In the genomic region with DNA sequence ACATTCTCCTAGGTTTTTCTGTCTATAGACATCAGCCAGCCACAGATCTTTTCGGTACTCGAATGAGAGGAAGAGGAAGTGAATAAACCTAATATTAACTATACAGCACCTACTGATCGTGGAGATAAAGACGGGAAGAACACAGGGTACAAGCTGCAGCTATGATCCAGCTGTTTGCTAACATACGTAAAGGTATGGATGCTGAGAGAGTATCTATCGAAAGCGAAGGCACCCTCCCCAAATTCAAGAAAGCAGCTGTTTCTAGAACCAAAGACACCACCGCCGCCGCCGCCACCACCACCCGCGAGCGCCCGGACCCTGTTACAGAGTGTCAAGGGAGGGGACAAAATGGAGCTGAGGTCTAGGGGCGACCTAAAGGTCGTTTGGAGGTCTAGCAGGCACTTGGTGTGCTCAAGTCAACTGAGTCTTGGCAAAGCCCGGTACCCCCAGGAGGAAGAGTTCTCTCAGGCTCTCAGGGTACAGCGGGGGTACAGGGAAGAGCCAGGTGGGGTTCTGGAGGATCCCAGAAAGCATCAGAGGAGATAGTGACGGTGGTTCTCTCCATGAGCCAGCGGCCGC, we compare ENCODE assay signal across 8 mouse cellular contexts. TPM values are rescaled to one million over a fixed set of nuclear protein-coding genes. Genes with fewer than 3 reads are reported as not detected.
DNase-seq lines count a peak whose midpoint lies in the region; ATAC-seq lines count a peak whose summit lies in the region.

No protein-coding gene starts in this region.

- 28% methylated on average over 19 of the region's 22 CpGs for WGBS in embryonic facial prominence, embryonic 14.5 days
- 14% methylated on average over 22 of the region's 22 CpGs for WGBS in hindbrain, embryonic 12.5 days
- 14% methylated on average over 22 of the region's 22 CpGs for WGBS in limb, embryonic 13.5 days
- 21% methylated on average over 22 of the region's 22 CpGs for WGBS in midbrain, embryonic 15.5 days
- 14% methylated on average over 22 of the region's 22 CpGs for WGBS in stomach, embryonic 16.5 days

- H3K36me3 ChIP-seq in embryonic facial prominence, embryonic 14.5 days (ENCODE audit: control insufficient read depth, insufficient read depth, low read length): no peaks in the 10 kb centered on the region
- H3K36me3 ChIP-seq in hindbrain, embryonic 12.5 days: no peaks in the 10 kb centered on the region
- H3K36me3 ChIP-seq in limb, embryonic 13.5 days: no peaks in the 10 kb centered on the region
- no peaks in the 10 kb centered on the region for H3K36me3 ChIP-seq in midbrain, embryonic 15.5 days (replicated peaks)
- H3K36me3 ChIP-seq in stomach, embryonic 16.5 days (ENCODE audit: control insufficient read depth, insufficient read depth, low read length): no peaks in the 10 kb centered on the region

- peak overlapping the region; percentile 57 for H3K4me3 ChIP-seq in embryonic facial prominence, embryonic 14.5 days (ENCODE audit: low read depth, low read length)
- peak overlapping the region; percentile 54 for H3K4me3 ChIP-seq in hindbrain, embryonic 12.5 days
- H3K4me3 ChIP-seq in limb, embryonic 13.5 days: peak overlapping the region; percentile 49
- H3K4me3 ChIP-seq in midbrain, embryonic 15.5 days: peak overlapping the region; percentile 65
- H3K4me3 ChIP-seq in stomach, embryonic 16.5 days (replicated peaks; ENCODE audit: low read length): peak overlapping the region; percentile 64

- peaks cover 13% of the 10 kb centered on the region; the same call in 1 of the 2 replicates for H3K27me3 ChIP-seq in embryonic facial prominence, embryonic 14.5 days (replicated peaks; ENCODE audit: control insufficient read depth, insufficient read depth, low read length)
- H3K27me3 ChIP-seq in hindbrain, embryonic 12.5 days: peaks cover 12% of the 10 kb centered on the region
- peaks cover 22% of the 10 kb centered on the region for H3K27me3 ChIP-seq in limb, embryonic 13.5 days
- no peaks in the 10 kb centered on the region; the same call in 1 of the 2 replicates for H3K27me3 ChIP-seq in midbrain, embryonic 15.5 days (replicated peaks)
- peaks cover 3% of the 10 kb centered on the region; the same call in 1 of the 2 replicates for H3K27me3 ChIP-seq in stomach, embryonic 16.5 days (ENCODE audit: control insufficient read depth, insufficient read depth, low read length)

- peak; percentile 7 for DNase-seq in gastrocnemius, postnatal 10 days
- no peak for DNase-seq in gastrocnemius, adult 8-10 months (ENCODE audit: low spot score in 2 of 2)
- peak; percentile 21 for DNase-seq in MN1 (ENCODE audit: low spot score)
- DNase-seq in embryonic facial prominence, embryonic 14.5 days (ENCODE audit: low spot score): no peak

- peak overlapping the region; percentile 55 for H3K4me2 ChIP-seq in embryonic facial prominence, embryonic 14.5 days (ENCODE audit: low read depth, low read length)
- peak overlapping the region; percentile 56 for H3K4me2 ChIP-seq in hindbrain, embryonic 12.5 days (replicated peaks)
- peak overlapping the region; percentile 63 for H3K4me2 ChIP-seq in limb, embryonic 13.5 days (replicated peaks)
- peak overlapping the region; percentile 53 for H3K4me2 ChIP-seq in midbrain, embryonic 15.5 days
- peak overlapping the region; percentile 59 for H3K4me2 ChIP-seq in stomach, embryonic 16.5 days (ENCODE audit: low read depth, low read length)

- ATAC-seq in embryonic facial prominence, embryonic 14.5 days (ENCODE audit: low read depth): peak; percentile 15; the same call in 1 of the 2 replicates
- ATAC-seq in hindbrain, embryonic 12.5 days (ENCODE audit: low FRiP score): peak; percentile 57; the same call in 1 of the 2 replicates
- peak; percentile 29 for ATAC-seq in limb, embryonic 13.5 days (ENCODE audit: low FRiP score, low read depth)
- ATAC-seq in midbrain, embryonic 15.5 days (replicated peaks): peak; percentile 65; the same call in 1 of the 2 replicates
- peak; percentile 22; the same call in 1 of the 2 replicates for ATAC-seq in stomach, embryonic 16.5 days (ENCODE audit: insufficient read depth, low FRiP score)

- no peaks in the 10 kb centered on the region for H3K9me3 ChIP-seq in embryonic facial prominence, embryonic 14.5 days (ENCODE audit: control insufficient read depth, low read length)
- no peaks in the 10 kb centered on the region for H3K9me3 ChIP-seq in hindbrain, embryonic 12.5 days (replicated peaks)
- no peaks in the 10 kb centered on the region for H3K9me3 ChIP-seq in limb, embryonic 13.5 days
- no peaks in the 10 kb centered on the region for H3K9me3 ChIP-seq in midbrain, embryonic 15.5 days
- no peaks in the 10 kb centered on the region for H3K9me3 ChIP-seq in stomach, embryonic 16.5 days (replicated peaks; ENCODE audit: control insufficient read depth, low read length)

- peak overlapping the region; percentile 79 for H3K27ac ChIP-seq in embryonic facial prominence, embryonic 14.5 days (replicated peaks; ENCODE audit: low read depth, low read length)
- peak overlapping the region; percentile 85 for H3K27ac ChIP-seq in hindbrain, embryonic 12.5 days
- peak overlapping the region; percentile 70; the same call in 1 of the 2 replicates for H3K27ac ChIP-seq in limb, embryonic 13.5 days
- peak overlapping the region; percentile 91 for H3K27ac ChIP-seq in midbrain, embryonic 15.5 days
- H3K27ac ChIP-seq in stomach, embryonic 16.5 days (ENCODE audit: low read length): peak overlapping the region; percentile 49; the same call in 1 of the 2 replicates

- peak overlapping the region; percentile 73 for H3K9ac ChIP-seq in embryonic facial prominence, embryonic 14.5 days (ENCODE audit: low read depth, low read length)
- H3K9ac ChIP-seq in hindbrain, embryonic 12.5 days: peak overlapping the region; percentile 69
- H3K9ac ChIP-seq in limb, embryonic 13.5 days: peak overlapping the region; percentile 71
- H3K9ac ChIP-seq in midbrain, embryonic 15.5 days: peak overlapping the region; percentile 64
- H3K9ac ChIP-seq in stomach, embryonic 16.5 days (ENCODE audit: low read length): peak overlapping the region; percentile 73

- peaks cover 3% of the 10 kb centered on the region; the same call in 1 of the 2 replicates for H3K4me1 ChIP-seq in embryonic facial prominence, embryonic 14.5 days (ENCODE audit: control insufficient read depth, insufficient read depth, low read length)
- peaks cover 4% of the 10 kb centered on the region; the same call in 1 of the 2 replicates for H3K4me1 ChIP-seq in hindbrain, embryonic 12.5 days
- H3K4me1 ChIP-seq in limb, embryonic 13.5 days: no peaks in the 10 kb centered on the region; the same call in 1 of the 2 replicates
- peaks cover 5% of the 10 kb centered on the region; the same call in 1 of the 2 replicates for H3K4me1 ChIP-seq in midbrain, embryonic 15.5 days
- H3K4me1 ChIP-seq in stomach, embryonic 16.5 days (ENCODE audit: control insufficient read depth, insufficient read depth, low read length): no peaks in the 10 kb centered on the region

RNA-seq across cellular contexts. Expression of a gene that starts 0.7 kb away (rescaled TPM):
- total RNA-seq in gastrocnemius, postnatal 10 days (2021): 10 to 100 TPM; 29.9 to 35.2 TPM
- 10 to 100 TPM; 18.9 to 23.2 (median 21.6) TPM for total RNA-seq in gastrocnemius, adult 8-10 months (2022)
- 16.5 and 18.1 TPM in 2 replicates for polyA plus RNA-seq in embryonic facial prominence, embryonic 14.5 days (2014; fragmentation: Nextera tagmentation; extraction: Ambion mirVana)
- polyA plus RNA-seq in hindbrain, embryonic 12.5 days (2016; fragmentation: Nextera tagmentation; extraction: Ambion mirVana): 19.7 and 23.1 TPM in 2 replicates
- 10.2 and 10.7 TPM in 2 replicates for polyA plus RNA-seq in limb, embryonic 13.5 days (2015; fragmentation: Nextera tagmentation; extraction: Ambion mirVana)
- polyA plus RNA-seq in midbrain, embryonic 15.5 days (2015; fragmentation: Nextera tagmentation; extraction: Ambion mirVana): 17.8 and 20.3 TPM in 2 replicates
- 13.8 and 14.6 TPM in 2 replicates for polyA plus RNA-seq in stomach, embryonic 16.5 days (2015; fragmentation: Nextera tagmentation; extraction: Ambion mirVana)

Comparison
In these comparisons a context has a peak if more than half of its experiments do, and no peak if none do; other contexts are left out.
1. DNase-seq: peak in gastrocnemius, postnatal 10 days (single experiment) and MN1 (single experiment); none in gastrocnemius, adult 8-10 months (0 of 2) and embryonic facial prominence, embryonic 14.5 days (single experiment).
2. ATAC-seq: peak in every context shown above with its lines; median percentile 65 in midbrain, embryonic 15.5 days; 57 in hindbrain, embryonic 12.5 days; 29 in limb, embryonic 13.5 days; 22 in stomach, embryonic 16.5 days; 15 in embryonic facial prominence, embryonic 14.5 days.
3. Peak in every context shown above with its lines, with median percentiles within 50 percentile points of each other: H3K27ac ChIP-seq, H3K4me2 ChIP-seq, H3K4me3 ChIP-seq and H3K9ac ChIP-seq.